Mouse (Mus musculus) lung, embryonic 16.5 days (tissue): ENCODE data around the gene Olfr748. TPM values are rescaled to one million over a fixed set of nuclear protein-coding genes. Genes with fewer than 3 reads are reported as not detected.

ENCODE experiments used
- polyA plus RNA-seq: library from polyadenylated mRNA; unstranded; fragments of >200 nt; fragmentation: Nextera tagmentation; extraction: Ambion mirVana; gene quantifications from 2 replicates; pipeline ENCODE4 v1.2.1, GENCODE M21; 2015

Gene Olfr748
- polyA plus RNA-seq, 1 experiment from 2014 or later = not detected

Other genes with a start within 250 kb of the Olfr748 start
- not detected in 2 replicates for gene Olfr741, start 234.6 kb upstream of the Olfr748 start, polyA plus RNA-seq
- not detected in 2 replicates for gene Olfr742, start 203.8 kb upstream of the Olfr748 start, polyA plus RNA-seq
- not detected in 2 replicates for gene Olfr743, start 185.5 kb upstream of the Olfr748 start, polyA plus RNA-seq
- gene Olfr744, start 92.5 kb upstream of the Olfr748 start, polyA plus RNA-seq = not detected in 2 replicates
- not detected in 2 replicates for gene Olfr745, start 68.0 kb upstream of the Olfr748 start, polyA plus RNA-seq
- gene Olfr746, start 60.3 kb upstream of the Olfr748 start, polyA plus RNA-seq = not detected in 2 replicates
- not detected in 2 replicates for gene Olfr747, start 14.2 kb upstream of the Olfr748 start, polyA plus RNA-seq
- not detected in 2 replicates for gene Olfr749, start 37.7 kb downstream of the Olfr748 start, polyA plus RNA-seq
- gene Ttc5, start 78.1 kb downstream of the Olfr748 start, polyA plus RNA-seq = 68.6 and 71.7 TPM in 2 replicates
- gene Ccnb1ip1, start 100.4 kb downstream of the Olfr748 start, polyA plus RNA-seq = not detected in 2 replicates
- 62.5 and 64.7 TPM in 2 replicates for gene Parp2, start 100.5 kb downstream of the Olfr748 start, polyA plus RNA-seq
- gene Tep1, start 163.2 kb downstream of the Olfr748 start, polyA plus RNA-seq = 6.0 and 6.2 TPM in 2 replicates
- 0.59 TPM in 2 replicates for gene Klhl33, start 190.1 kb downstream of the Olfr748 start, polyA plus RNA-seq
- 153 and 171 TPM in 2 replicates for gene Osgep, start 217.5 kb downstream of the Olfr748 start, polyA plus RNA-seq
- gene Apex1, start 217.6 kb downstream of the Olfr748 start, polyA plus RNA-seq = 171 and 177 TPM in 2 replicates
- 47.1 and 48.4 TPM in 2 replicates for gene Pip4p1, start 223.5 kb downstream of the Olfr748 start, polyA plus RNA-seq
- gene Pnp, start 223.7 kb downstream of the Olfr748 start, polyA plus RNA-seq = 68.8 and 73.1 TPM in 2 replicates
- not detected in 2 replicates for gene Gm49342, start 237.1 kb downstream of the Olfr748 start, polyA plus RNA-seq
- gene Pnp2, start 248.6 kb downstream of the Olfr748 start, polyA plus RNA-seq = 0.46 and 0.88 TPM in 2 replicates